Mouse (Mus musculus) cerebellum, adult (tissue): ENCODE data around the gene Inf2.
A peak's percentile ranks its signal among the peaks of the same experiment; 100 is the strongest.

Experiments
- ATAC-seq: cut with Nextera tagmentation; 2 replicates; pipeline ENCODE4 v1.9.2; 2017; ENCODE audit warnings: mild to moderate bottlenecking, moderate library complexity, mixed read lengths; ENCODE audit not compliant: insufficient number of reproducible peaks, low FRiP score, low TSS enrichment

Gene Inf2

DNA sequence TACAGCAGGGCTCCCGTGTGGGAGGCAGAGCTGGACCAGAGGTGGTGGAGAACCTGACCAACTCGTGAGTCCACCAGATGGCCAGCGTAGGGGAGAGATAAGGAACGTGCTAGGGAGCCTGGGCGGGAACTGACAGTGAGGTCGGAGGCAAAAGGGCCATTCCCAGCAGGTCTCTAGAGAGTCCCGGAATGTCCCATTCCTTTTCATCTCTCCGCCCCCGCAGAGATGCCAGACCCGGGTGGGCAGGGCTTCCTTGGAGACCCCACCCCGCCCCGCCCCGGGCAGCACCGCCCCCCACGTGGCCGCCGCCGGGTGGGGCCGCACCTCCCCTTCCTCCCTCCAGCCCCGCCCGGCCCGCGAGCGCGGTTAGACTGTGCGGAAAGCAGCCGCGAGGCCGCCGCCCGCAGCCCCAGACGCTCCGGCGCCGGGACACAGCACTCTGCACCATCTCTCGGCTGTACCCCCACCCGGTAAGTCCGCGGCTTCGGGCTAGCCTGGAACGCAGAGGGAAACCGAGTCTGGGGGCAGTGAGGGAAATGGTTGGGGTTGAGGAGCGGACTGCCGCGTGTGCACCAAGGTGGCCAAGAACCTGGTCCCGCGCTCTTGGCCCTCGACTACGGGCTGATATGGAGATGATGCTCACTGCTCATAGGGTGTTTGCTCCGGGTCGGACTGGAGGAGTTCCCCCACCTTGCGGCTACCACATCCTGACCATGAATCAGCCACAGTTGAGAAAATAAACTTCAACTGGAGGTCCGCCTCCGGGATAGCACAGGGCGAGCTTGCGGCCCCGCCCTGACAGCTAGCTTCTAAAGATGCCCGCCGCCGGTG lies at the start of gene Inf2:
Gene Inf2 (plus strand): TSS at position 359 of the 831 bp plus-strand sequence.
- ATAC-seq: no peak

DNA sequence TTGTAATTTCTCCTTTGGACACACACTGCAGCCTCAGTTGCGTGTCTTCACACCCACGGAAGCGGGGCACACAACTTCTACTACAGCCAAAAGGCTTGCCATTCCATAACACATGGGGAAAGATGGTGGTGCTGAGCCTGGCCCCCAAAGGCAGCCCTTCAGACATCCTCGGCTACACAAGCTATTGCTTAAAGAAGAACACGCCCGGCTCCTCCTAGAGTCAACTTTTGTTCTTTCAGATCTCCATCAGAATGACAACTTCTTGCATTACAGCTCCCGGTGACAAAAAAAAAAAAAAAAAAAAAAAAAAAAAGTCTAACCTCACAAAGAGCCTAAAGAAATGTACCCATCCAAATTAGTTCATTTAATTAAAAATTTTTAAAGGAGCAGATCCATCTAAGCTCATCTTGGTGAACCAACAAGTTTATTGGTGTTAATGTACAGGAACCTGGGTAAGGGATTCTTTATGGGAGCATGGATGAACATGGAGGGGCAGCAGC lies 49.1 kb upstream of the Inf2 start:
- no peak for ATAC-seq

DNA sequence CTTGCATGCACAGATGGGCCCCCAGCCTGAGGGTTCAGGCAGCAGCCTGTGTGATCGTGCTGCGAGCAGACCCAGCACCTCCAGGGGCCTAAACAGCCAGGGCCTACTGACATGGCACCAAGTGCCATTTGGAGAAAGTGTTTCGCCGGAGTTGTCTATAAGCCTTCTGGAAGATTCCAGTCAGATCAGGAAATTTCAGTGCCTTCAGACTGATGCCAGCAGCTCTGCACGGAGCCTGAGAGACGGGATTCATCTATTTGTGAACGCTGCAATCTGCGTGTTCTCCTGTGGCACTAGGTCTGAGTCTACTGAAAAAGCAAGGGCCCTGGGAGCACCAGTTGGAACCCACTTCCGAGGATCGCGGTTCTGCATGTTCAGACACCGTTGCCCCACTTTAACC lies 48.3 kb upstream of the Inf2 start:
- no peak for ATAC-seq

DNA sequence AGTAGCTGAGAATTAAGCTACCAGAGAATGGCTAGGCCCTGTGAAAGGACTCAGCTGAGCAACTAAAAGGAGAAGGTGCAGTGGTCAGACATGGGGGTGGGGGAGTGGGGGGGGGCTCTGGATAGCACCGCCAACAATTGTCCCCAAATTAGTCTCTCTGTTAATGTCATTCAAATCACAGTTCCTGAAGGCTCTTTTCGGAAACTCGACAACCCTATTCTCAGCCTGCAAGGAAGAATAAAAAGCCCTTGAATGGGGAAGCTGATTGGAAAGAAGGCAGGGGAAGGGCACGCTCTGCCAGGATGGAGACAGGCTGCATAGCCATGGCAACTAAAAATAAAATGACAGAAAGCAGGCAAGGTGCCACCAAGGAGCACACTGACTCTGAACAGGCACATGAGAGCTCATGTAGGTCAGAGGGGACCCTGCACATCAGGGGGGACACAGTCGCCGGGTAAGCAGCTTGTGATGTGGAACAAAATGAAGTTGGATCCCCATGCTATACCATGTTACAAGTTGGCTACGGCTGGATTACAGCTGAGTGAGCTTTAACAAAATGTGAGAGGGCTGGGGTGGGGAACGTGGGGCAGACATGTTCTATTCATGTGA lies 47.0 kb upstream of the Inf2 start:
- no peak for ATAC-seq

- ATAC-seq: peak; percentile 41; the same call in 1 of the 2 replicates
Measured at GRCm38 (mm10) chr12:112542257-112542919, 46.2 kb upstream of the Inf2 start.

DNA sequence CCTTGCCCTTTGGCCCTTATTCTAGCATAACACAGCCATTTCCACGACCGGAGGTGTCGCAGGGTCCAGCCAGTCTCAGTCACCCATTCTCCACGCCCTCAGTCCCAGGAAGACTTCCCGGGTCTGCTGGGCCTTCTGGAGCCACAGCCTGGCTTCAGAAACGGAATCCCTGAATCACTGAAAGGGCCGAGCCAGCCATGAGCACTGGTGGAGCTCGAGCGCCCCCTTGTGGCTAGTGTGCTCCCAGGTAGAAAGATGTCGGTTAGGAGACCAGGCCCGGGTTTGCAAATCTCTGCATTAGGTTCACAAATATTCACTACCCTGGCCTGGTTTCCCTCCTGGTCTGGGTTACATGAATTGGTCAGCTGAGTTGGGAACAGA lies 45.7 kb upstream of the Inf2 start:
- peak; percentile 64 for ATAC-seq

DNA sequence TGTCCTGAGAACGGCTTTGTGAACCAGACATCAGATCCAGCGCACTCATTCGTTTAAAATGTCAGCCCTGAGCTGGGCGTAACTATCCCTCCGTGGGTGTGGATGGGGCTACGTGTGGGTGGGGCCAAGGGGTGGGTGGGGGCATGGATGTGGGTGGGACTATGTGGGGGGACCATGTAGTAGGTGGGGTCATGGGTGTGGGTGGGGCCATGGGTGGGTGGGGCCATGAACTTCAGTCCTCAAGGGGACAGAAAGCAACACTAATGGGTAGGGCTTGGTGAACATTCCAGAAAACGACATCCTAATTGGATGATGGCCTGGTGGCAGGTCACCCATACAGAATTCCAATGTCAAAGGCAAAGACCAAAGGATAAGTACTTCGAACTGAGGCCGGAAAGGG lies 44.6 kb upstream of the Inf2 start:
- ATAC-seq: no peak

- no peak for ATAC-seq
Measured at GRCm38 (mm10) chr12:112544946-112545701, 43.5 kb upstream of the Inf2 start.

GRCm38 (mm10) chr12:112546110-112546509 lies 42.5 kb upstream of the Inf2 start:
- no peak for ATAC-seq

DNA sequence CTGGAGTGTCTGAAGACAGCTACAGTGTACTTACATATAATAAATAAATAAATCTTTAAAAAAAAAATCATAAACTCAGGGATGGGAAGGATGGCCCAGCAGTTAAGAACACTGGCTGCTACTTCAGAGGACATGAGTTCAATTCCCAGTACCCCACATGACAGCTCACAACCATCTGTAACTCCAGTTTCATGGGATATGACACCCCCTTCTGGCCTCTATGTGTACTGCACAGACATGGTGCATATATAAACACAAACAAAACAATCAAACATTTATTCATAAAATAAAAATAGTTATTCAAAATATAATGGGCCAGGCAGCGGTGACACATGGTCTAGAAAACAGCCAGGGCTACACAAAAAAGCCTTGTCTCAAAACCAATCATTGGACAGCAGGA lies 39.3 kb upstream of the Inf2 start:
- no peak for ATAC-seq

GRCm38 (mm10) chr12:112551861-112552375 lies 36.7 kb upstream of the Inf2 start:
- ATAC-seq: peak; percentile 53; the same call in 1 of the 2 replicates

GRCm38 (mm10) chr12:112552520-112552919 lies 36.1 kb upstream of the Inf2 start:
- ATAC-seq: no peak

DNA sequence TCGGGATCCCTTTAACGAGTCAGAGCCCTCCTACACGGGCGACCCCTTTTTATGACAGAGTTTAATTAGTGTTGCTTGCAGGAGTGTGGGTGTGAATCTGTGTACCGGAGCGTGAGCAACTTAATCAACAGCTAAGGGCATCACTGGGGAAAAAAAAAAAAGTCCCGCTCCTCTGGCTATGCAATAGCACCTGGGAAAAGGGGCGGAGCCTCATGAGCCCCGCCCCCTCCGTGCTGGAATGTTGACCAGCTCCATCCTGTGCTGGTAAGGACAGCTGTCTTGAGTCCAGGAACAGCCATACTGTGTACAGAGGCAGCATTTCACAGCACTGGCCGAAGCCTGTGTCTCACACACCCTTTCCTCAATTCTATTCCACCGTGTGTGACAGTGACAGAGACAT lies 33.7 kb upstream of the Inf2 start:
- ATAC-seq: no peak

DNA sequence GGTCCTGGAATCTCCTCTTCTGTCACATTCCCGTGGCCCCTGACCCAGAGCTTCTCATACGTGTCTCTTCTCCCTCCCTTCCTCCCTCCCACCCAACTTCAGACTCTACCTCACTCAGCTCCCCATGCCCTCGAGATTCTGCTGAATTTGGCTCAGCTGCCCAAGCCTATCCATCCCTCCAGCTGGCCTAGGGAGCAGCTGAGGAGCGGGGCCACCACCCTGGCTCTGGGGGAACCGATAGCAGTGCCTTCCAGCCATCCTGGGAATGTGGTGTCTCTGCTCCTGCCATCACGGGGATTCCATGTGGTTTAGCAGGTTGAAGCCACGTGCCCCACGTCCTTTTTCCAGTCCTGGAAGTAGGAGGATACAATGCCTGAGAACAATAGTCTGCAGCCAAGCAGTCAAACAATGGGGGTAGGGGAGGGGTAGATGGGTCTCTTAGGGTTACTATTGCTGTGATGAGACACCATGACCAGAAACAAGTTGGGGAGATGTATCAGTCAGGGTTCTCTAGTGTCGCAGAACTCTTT lies 32.0 kb upstream of the Inf2 start:
- ATAC-seq: no peak

DNA sequence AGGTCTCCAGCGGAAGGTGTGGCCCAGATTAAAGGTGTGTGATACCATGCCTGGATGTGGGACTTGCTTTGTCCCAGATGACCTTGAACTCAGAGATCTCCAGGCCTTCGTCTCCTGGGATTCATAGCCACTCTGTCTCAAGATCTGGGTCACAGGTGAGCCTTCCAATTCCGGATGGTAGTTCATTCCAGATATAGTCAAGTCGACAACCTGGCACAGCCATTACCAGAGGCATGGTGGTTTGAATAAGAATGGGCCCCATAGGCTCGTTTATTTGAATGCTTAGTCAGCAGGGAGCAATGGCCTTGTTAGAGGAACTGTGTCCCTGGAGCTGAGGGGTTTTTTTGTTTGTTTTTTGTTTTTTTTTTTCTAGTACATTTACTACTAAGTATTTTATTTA lies 31.4 kb upstream of the Inf2 start:
- no peak for ATAC-seq

GRCm38 (mm10) chr12:112559231-112559630 lies 29.4 kb upstream of the Inf2 start:
- ATAC-seq: no peak

DNA sequence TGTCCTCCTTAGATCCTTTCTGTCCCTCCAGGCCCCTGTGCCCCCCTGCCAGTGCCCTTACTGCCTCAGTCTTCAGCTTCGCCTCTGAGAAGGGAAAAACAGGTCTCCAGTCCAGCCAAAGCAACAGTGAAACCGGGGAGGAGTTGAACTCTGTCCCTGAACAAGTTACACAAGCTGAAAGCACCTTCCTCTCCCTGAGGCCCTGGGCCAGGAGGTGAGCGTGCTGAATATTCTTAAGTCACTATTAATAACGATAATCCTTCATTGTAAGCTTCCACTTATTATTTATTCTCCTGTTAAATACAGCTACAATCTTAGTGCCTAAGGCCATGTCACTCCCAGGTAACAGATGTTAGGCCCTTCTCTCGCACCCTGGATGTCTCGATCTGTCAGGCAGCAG lies 28.9 kb upstream of the Inf2 start:
- ATAC-seq: no peak

GRCm38 (mm10) chr12:112560176-112560797 lies 28.3 kb upstream of the Inf2 start:
- ATAC-seq: no peak

- ATAC-seq: no peak
Measured at GRCm38 (mm10) chr12:112561163-112561562, 27.4 kb upstream of the Inf2 start.

DNA sequence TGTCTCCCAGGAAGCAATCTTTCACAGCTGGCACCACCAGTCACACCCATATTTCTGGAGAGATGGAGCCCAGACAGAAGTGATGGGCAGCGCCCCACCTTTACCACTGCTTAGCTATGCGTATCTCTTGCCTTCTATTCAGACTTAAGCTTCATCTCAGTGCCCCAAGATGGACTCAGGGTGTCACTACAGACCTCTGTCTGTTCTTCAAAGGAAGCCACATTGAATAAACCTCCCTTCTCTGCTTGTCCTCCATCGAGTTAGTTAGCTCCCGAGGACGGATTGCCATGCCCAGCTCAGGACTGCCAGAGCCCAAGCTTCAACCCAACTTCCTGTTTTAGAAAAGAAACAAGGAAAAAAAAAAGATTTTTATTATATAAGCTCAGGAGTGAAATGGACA lies 26.1 kb upstream of the Inf2 start:
- ATAC-seq: no peak
